Mouse (Mus musculus) kidney, adult 18-20 months (tissue): ENCODE measurements around the gene Pgf.
"Not testable (repeated sequence)": the region's sequence is repeated elsewhere in the genome, so short reads cannot be mapped to it uniquely, and the experiment has no call there.

Source experiments
- DNase-seq: peaks from one replicate; pipeline ENCODE4 v3.0.0; 2021

Gene Pgf

DNA sequence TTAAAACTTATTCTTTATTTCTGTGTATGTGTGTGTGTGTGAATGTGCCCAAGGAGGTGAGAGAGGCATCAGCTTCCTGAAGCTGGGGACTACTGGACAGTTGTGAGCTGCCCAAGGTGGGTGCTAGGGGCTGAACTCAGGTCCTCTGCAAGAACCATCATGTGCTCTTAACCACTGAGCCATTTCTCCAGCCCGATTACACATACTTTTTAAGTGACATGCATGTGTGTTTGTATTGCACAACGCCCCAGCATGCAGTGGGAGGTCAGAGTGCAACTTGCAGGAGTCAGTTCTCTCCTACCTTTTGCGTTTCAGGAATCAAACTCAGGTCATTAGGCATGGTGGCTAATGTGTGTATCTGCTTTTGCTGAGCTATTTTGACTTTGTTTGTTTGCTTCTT lies 24.6 kb downstream of the Pgf start:
- no peak for DNase-seq

DNA sequence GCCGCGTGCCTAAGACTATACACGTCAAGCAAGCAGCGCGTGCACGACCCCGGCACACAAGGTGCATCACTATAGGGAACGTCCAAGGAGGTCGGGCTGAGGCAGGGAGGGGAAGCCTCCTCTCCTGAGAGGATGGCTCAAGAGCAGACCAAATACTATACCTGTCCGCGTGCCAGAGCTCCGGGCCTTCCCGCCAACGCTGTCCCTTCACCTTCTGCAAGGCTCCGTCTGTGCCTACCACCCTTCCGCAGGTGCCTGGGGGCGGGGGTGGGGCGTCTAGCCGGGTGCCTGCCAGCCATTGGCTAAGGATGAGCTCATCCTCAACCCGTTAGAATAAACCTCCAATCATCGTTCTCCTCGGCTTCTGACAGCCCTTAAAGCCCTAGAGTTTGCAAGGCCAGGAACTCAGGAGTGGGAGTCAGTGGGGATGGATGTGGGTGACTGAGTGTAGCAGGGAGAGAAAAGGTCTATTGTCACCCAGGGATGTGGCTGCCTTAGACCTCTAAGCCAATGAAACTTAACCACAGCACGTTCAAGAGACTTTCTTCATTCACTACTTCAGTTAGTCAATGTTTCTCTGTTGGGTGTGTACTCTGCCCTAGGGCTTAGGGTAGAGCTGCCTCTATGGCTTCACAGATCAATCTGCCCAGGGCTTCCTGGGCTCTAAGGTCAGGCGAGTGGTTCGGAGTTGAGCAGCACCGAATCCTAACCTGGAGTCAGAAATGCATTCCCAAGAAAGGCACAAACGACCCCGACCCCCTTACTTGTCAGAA lies 26.4 kb downstream of the Pgf start, which contains the start of gene Rps6kl1:
Gene Rps6kl1 (minus strand): TSS at position 263 of the 773 bp plus-strand sequence.
- peak; percentile 32 for DNase-seq

DNA sequence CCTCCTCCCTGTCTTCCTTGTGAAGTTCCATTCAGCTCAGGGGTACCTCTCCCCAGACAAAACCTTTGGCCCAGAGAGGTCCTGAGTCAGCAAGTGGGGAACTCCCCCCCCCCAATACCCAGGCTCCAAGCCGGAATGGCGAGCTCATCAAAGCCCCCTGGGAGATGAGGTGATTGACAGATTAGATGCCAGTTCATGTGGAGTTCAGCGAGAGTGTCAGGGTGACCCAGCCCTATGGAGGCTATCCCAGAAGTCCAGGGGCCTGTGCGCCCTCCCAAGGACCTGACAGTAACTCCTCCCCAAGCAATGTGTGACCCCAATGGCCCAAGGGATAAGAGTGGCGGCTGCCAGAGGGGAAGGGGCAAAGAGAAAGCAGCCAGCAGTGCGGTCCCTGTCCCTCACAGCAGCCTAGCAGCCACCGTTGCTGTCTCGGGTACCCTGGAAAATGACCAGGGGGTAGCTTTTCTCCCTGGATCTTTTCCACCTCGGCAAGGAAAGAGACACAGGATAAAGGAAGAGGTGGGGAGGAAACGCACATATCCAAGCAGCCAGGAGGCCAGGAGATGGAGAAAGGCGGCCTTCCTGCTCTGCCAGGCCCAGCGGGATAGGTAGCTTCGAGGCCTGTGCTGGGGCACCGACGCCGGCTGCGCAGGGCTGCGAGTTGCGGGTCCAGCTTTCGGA lies 27.1 kb downstream of the Pgf start:
- DNase-seq, result no peak

DNA sequence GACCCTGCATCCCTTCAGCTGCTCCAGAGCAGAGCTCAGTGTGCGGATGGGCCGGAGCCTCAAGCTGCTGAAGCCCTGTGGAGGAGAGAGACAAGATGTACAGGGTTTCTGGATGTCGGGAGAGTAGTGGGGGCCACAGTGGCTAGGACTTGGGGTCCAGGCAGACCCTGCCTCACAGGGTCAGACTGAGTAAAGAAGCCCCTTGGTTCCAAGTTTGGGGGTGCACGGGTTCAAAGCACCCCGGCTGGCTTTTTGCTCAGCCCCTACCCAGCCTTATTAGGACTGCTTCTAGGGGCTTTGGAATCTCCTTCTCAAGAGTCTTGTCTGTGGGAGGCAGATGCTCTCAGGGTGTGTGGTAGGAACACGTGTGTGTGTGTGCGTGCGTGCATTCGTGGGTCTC lies 30.7 kb downstream of the Pgf start:
- no peak for DNase-seq

DNA sequence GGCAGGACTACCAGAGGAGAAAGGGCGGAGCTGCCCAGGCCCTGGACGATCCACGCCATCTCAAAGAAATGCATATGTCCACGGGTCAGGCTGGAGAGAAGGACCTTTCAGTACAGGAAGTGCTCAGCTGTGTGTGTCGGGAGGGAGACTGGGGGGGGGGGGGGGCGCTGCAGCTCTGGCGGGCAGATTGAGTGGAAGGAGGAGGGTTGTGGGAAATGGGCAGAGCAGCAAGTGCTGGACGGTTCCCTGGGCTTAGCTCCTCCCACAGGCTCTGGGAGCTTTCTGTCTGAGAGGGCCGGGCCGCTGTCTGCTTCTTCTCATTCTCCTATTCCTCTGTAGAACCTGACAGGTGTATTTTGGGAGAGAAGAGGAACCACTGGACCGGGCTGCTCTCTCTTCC lies 31.2 kb downstream of the Pgf start:
- DNase-seq, result no peak

GRCm38 (mm10) chr12:85145630-85146029 lies 32.0 kb downstream of the Pgf start:
- DNase-seq, result no peak

- no peak for DNase-seq
Observed at GRCm38 (mm10) chr12:85144821-85145220, 32.8 kb downstream of the Pgf start.

DNA sequence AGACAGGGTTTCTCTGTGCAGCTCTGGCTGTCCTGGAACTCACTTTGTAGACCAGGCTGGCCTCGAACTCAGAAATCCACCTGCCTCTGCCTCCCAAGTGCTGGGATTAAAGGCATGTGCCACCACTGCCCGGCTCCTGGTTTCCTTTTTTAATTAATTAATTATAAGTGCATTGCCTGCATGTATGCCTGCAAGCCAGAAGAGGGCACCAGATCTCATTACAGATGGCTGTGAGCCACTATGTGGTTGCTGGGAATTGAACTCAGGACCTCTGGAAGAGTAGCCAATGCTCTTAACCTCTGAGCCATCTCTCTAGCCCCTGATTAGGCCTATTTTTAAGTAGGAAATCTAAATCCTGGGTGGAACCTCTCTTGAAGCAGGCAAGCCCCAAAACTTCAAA lies 33.3 kb downstream of the Pgf start:
- DNase-seq, result not testable (repeated sequence)

- peak; percentile 84 for DNase-seq
Observed at GRCm38 (mm10) chr12:85142803-85143202, 34.8 kb downstream of the Pgf start.

DNA sequence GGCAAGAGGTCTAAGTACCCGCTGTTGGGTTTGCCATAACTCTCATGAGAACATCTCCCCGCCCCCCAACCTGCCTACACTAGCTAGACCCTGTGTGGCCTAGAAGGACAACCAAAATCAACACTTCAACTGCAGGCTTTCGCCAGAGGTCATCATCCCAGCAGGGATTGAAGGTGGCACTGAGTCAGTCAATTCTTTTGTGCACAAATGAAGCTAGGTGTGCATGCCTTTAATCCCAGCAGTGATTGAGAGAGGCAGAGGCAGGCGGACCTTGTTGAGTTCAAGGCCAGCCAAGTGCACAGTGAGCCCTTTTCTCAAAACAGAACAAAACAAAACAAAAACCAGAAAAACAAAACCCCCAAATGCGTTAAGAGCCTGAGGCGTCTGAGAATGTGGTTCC lies 36.5 kb downstream of the Pgf start:
- DNase-seq, result no peak

- DNase-seq, result no peak
Observed at GRCm38 (mm10) chr12:85140036-85140701, 37.4 kb downstream of the Pgf start.

DNA sequence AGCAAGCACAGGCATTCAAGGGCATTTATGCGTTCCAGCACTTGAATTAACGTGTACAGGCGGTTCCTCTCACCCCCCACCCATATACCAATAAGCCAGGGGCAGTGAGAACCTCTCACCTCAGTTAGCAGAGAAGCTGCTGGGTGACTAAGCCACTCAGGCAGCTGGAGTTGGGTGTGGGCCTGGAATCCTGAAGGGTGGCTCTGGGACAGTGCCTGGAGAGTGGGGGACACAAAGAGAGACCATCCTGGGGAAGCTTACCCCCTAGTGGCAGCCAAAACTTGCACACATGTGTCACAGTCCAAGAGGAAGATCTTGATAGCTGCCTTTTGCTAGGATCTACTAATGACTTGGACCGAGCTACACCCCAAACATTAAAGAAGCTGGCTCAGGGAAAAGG lies 41.0 kb downstream of the Pgf start:
- DNase-seq, result no peak

- DNase-seq, result no peak
Observed at GRCm38 (mm10) chr12:85135513-85136470, 41.8 kb downstream of the Pgf start.

DNA sequence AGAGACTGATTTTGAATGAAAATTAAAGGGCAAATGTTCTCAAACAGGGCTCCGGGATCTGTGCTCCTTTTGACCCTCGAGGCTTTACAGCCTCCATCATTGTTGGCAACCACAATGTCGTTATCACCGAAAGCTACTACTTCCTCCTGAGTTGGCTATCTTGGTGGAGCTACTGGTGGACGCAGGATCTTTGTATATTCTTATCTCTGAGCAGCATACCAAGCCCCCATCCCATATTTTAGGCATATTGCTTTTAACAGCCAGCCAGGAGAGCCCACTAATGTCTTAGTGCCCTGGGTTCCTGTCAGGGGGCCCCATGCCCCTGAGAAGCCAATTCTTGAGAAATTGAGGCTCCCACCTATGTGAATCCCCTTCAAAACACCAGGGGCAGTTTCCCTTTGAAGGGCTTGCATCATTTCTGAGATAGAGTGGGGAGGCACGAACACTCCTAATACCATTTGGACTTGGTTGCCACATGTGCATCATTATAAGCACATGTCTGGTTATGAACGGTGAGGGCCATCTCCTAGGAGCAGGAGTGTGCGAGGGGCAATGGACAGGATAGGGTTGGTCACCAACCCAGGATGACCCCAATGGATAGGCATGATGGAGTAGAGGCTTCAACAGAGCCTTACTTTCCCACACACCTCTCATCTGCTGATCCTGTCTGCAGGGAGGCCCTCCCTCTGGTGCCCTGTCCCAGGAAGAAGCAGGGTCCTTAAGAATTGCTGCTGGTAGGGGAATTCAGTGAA lies 43.4 kb downstream of the Pgf start:
- DNase-seq, result no peak

GRCm38 (mm10) chr12:85131361-85131760 lies 46.2 kb downstream of the Pgf start:
- DNase-seq, result no peak

GRCm38 (mm10) chr12:85129426-85129978 lies 48.1 kb downstream of the Pgf start:
- DNase-seq, result no peak

DNA sequence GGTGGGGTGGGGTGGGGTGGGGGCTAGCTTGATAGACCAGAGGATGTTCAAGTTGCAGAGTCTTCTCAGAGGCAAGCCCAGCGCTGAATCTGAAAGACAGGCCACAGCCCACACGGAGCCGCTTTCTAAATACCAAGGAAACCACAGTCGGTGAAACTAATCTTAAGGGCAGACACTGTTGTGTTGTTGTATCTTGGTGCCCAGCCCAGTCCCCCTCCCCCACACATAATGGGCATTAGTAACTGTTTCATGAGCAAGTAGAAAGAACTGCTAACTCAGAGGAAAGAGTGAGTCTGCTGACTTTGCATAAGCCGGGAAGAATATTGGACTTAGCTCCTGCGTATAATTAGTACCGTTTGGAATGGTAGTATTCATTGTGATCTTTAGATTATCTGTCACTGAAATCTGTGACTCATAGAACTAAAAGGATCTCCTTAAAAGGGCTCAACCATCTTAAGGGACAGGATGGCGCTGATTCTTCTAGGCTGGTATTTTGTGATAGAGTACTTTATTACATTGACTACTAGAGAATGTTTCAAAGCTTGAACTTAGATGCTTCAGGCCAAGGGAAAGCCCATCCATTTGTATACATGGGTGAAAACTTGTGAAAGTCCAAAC lies 50.5 kb downstream of the Pgf start:
- DNase-seq, result peak; percentile 58

GRCm38 (mm10) chr12:85124751-85125150 lies 52.8 kb downstream of the Pgf start:
- no peak for DNase-seq

- DNase-seq, result no peak
Observed at GRCm38 (mm10) chr12:85123645-85124044, 53.9 kb downstream of the Pgf start.

DNA sequence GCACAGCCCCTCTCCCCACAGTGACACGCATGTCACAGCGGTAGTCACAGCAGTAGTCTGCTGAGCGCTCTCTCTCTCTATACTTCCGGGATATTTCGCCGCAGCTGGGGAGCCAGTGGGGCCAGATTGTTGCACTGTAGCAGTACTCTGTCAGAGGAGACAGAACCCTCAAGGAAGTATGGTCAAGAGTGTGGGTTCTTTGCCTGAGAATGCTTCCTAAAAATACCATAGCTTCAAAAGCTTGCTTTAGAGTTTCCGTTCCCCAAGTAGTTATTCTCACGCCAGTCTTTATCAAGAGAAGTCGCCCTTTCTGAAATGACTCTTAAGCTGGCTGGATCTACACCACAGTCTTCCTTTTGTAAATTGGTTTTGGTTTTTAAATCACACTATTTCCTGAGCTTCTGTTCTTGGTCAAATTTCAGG lies 54.5 kb downstream of the Pgf start:
- DNase-seq, result no peak

DNA sequence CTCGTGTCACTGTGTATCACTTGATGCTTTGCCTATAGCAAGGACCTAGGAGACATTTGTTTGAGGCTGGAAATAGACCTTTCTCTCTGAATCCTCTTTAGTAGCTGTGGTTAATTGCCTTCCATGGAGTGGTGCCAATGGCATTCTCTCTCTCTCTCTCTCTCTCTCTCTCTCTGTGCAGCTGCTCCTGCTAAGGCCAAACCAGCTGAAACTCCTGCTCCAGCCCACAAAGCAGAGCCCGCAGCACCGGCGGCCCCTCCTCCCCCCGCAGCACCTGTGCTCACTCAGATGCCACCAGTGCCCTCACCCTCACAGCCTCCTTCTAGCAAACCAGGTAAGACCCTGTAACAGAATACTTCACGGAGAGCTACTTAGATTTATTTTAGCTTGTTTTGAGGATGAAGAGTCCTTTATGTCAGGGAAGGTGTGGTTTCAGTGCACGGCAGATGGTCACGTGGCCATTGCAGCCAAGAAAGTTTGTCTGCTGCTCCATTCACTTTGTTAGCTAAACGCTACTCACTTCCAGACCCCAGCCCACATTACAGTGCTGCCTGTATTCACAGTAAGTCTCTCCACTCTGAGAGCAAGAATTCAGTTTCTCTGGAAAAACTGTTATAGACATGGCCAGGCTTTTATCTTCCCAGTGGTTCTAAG lies 55.7 kb downstream of the Pgf start:
- DNase-seq, result no peak
